Mouse (Mus musculus): Measurements from ENCODE around the gene Lrfn1.

- TF ChIP-seq GATA1 (IDR thresholded peaks at IDR 0.05; ENCODE audit: low read length) (no peak), TAL1 (IDR thresholded peaks at IDR 0.05; ENCODE audit: low read length) (no peak)
Measured at GRCm38 (mm10) chr7:28464416-28465212, 12.8 kb downstream of the Lrfn1 start.
